Mouse (Mus musculus) ES-E14 (cell line): Measurements from ENCODE around the gene Fzd7.
"Not testable (repeated sequence)": the region's sequence is repeated elsewhere in the genome, so short reads cannot be mapped to it uniquely, and the experiment has no call there.

Experiments used
- MAFK ChIP-seq: IDR thresholded peaks from 2 replicates; pipeline ENCODE4 v1.6.1; 2014; ENCODE audit warnings: mild to moderate bottlenecking, low read depth, low read length, inconsistent platforms; ENCODE audit not compliant: insufficient read depth
- ZC3H11A ChIP-seq: IDR thresholded peaks from 2 replicates; pipeline ENCODE4 v1.6.1; 2012; ENCODE audit warnings: low read depth, mild to moderate bottlenecking, inconsistent platforms, low read length, borderline replicate concordance

DNA sequence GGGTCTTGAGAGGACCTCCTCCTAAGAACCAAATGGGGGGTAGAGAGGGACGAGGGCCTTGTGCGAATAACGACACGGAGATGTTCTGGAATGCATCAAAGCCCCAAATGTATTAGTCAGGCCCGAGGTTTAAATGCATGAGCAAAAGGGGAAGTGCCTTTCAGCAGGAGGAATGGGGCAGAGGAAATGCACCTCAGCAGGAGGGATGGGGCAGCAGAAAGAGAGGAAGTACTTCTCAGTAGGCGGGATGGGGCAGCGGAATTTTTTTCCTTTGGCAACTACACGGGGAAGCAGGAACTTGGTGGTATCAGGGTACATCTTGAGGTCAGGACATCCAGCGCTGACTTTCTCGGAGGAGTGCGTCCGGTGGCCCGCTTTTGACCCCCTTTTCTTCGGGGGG is 39.5 kb upstream of the Fzd7 start:
- not testable (repeated sequence) for TF ChIP-seq MAFK, ZC3H11A
